ENCODE assay signal across 10 mouse cellular contexts in genomic region chr4:43983181-43983580, GRCm38 (mm10). TPM values are rescaled to one million over a fixed set of nuclear protein-coding genes. Genes with fewer than 3 reads are reported as not detected.
DNase-seq lines count a peak whose midpoint lies in the region; ATAC-seq and TF ChIP-seq lines count a peak whose summit lies in the region.
"Had no signal": no experiment of that assay in that cellular context is flagged by ENCODE, and none has a peak within 500 bp of the region (broad histone marks: within the 10 kb centered on the region; RNA-seq: fewer than 3 reads in every experiment).

TSS of gene Ccin (plus strand) at chr4:43983483.

- H3K4me1 ChIP-seq in heart, adult 2 months (ENCODE audit: control insufficient read depth, insufficient read depth, low read length) = peaks cover 15% of the 10 kb centered on the region
- H3K4me1 ChIP-seq in bone marrow, adult 2 months (ENCODE audit: control insufficient read depth, insufficient read depth, low read length) = peaks cover 1% of the 10 kb centered on the region; the same call in 1 of the 2 replicates
- peaks cover 16% of the 10 kb centered on the region for H3K4me1 ChIP-seq in hindbrain, embryonic 13.5 days (replicated peaks)
- peaks cover 17% of the 10 kb centered on the region for H3K4me1 ChIP-seq in midbrain, embryonic 13.5 days (replicated peaks)

- H3K79me2 ChIP-seq in heart, adult 2 months (replicated peaks; ENCODE audit: control insufficient read depth, insufficient read depth, low read length) = no peaks in the 10 kb centered on the region

- ATAC-seq in hindbrain, embryonic 13.5 days (ENCODE audit: low FRiP score) = no peak
- ATAC-seq in midbrain, embryonic 13.5 days = no peak

- intact Hi-C loops in heart, adult 2 months (cut with DNase I) = loop anchor here (10.0 kb wide), 1 partner anchor 238 kb away; no protein-coding TSS in a partner anchor
- intact Hi-C loops in heart, postnatal 14 days (cut with DNase I) = loop anchor here (5.0 kb wide), 1 partner anchor 36 kb away; no protein-coding TSS in a partner anchor

- TF ChIP-seq CTCF in heart, adult 2 months (IDR thresholded peaks at IDR 0.05) = no peak
- TF ChIP-seq CTCF in bone marrow, adult 2 months (IDR thresholded peaks at IDR 0.05; ENCODE audit: control insufficient read depth, insufficient read depth, low read length) = no peak

- DNase-seq in heart, adult 2 months = no peak
- DNase-seq in heart, postnatal 14 days = no peak
- DNase-seq in ovary, postnatal 10 days (ENCODE audit: low spot score) = no peak
- DNase-seq in layer of hippocampus, adult 9-11 months = no peak
- DNase-seq in urinary bladder, adult 2 months (ENCODE audit: low spot score) = no peak

- H3K36me3 ChIP-seq in heart, adult 2 months (ENCODE audit: control insufficient read depth, insufficient read depth, low read length) = no peaks in the 10 kb centered on the region
- H3K36me3 ChIP-seq in hindbrain, embryonic 13.5 days = no peaks in the 10 kb centered on the region
- no peaks in the 10 kb centered on the region for H3K36me3 ChIP-seq in midbrain, embryonic 13.5 days

- H3K27ac ChIP-seq in heart, adult 2 months = no peak within 1 kb of the TSS; the same call in 1 of the 2 replicates
- peak within 1 kb of the TSS; percentile 22; the same call in 1 of the 2 replicates for H3K27ac ChIP-seq in bone marrow, adult 2 months (ENCODE audit: control insufficient read depth, insufficient read depth, low read depth, low read length, poor library complexity)
- H3K27ac ChIP-seq in hindbrain, embryonic 13.5 days = no peak within 1 kb of the TSS; the same call in 1 of the 2 replicates
- H3K27ac ChIP-seq in midbrain, embryonic 13.5 days = no peak within 1 kb of the TSS

- no peak for TF ChIP-seq POLR2A in heart, adult 2 months (IDR thresholded peaks at IDR 0.05; ENCODE audit: insufficient read depth, low read depth, low read length)
- TF ChIP-seq POLR2A in bone marrow, adult 2 months (IDR thresholded peaks at IDR 0.05; ENCODE audit: borderline replicate concordance, control insufficient read depth, low read depth, low read length) = no peak

- H3K4me3 ChIP-seq in heart, adult 2 months = peak within 1 kb of the TSS; percentile 45
- no peak within 1 kb of the TSS for H3K4me3 ChIP-seq in bone marrow, adult 2 months (replicated peaks; ENCODE audit: control insufficient read depth, low read depth, low read length)
- peak within 1 kb of the TSS; percentile 31 for H3K4me3 ChIP-seq in hindbrain, embryonic 13.5 days
- peak within 1 kb of the TSS; percentile 33 for H3K4me3 ChIP-seq in midbrain, embryonic 13.5 days (replicated peaks)

- H3K9me3 ChIP-seq in hindbrain, embryonic 13.5 days = no peaks in the 10 kb centered on the region
- H3K9me3 ChIP-seq in midbrain, embryonic 13.5 days = no peaks in the 10 kb centered on the region

- WGBS in heart, adult 2 months = 59% methylated on average over 11 of the region's 11 CpGs
- 88% methylated on average over 11 of the region's 11 CpGs for WGBS in bone marrow, adult 2 months
- 82% methylated on average over 11 of the region's 11 CpGs for WGBS in hindbrain, embryonic 13.5 days
- 85% methylated on average over 11 of the region's 11 CpGs for WGBS in midbrain, embryonic 13.5 days

- H3K9ac ChIP-seq in heart, adult 2 months (ENCODE audit: low read depth, low read length) = no peak within 1 kb of the TSS
- H3K9ac ChIP-seq in hindbrain, embryonic 13.5 days = peak within 1 kb of the TSS; percentile 62
- peak within 1 kb of the TSS; percentile 66 for H3K9ac ChIP-seq in midbrain, embryonic 13.5 days (replicated peaks)

- H3K4me2 ChIP-seq in hindbrain, embryonic 13.5 days = peak within 1 kb of the TSS; percentile 55
- peak within 1 kb of the TSS; percentile 60 for H3K4me2 ChIP-seq in midbrain, embryonic 13.5 days (replicated peaks)

- no peaks in the 10 kb centered on the region for H3K27me3 ChIP-seq in heart, adult 2 months (ENCODE audit: control insufficient read depth, insufficient read depth, low read length)
- H3K27me3 ChIP-seq in hindbrain, embryonic 13.5 days = no peaks in the 10 kb centered on the region
- peaks cover 46% of the 10 kb centered on the region for H3K27me3 ChIP-seq in midbrain, embryonic 13.5 days

- no peak for TF ChIP-seq EP300 in heart, adult 2 months (IDR thresholded peaks at IDR 0.05; ENCODE audit: insufficient read depth, low read depth, low read length)

RNA-seq across cellular contexts. Expression of gene Ccin, which starts in this region (rescaled TPM):
- not detected for total RNA-seq in heart, adult 2 months (2021)
- polyA plus RNA-seq in heart, adult 2 months (2012; rRNA removed) = 0.15 and 0.16 TPM in 2 replicates
- total RNA-seq in heart, postnatal 14 days (2021) = not detected
- not detected in 2 replicates for polyA plus RNA-seq in bone marrow, adult 2 months (2011; ENCODE audit: insufficient read depth, insufficient read length, low replicate concordance, missing spikeins)
- not detected in 2 replicates for polyA plus RNA-seq in hindbrain, embryonic 13.5 days (2015; fragmentation: Nextera tagmentation; extraction: Ambion mirVana)
- not detected in 2 replicates for polyA plus RNA-seq in midbrain, embryonic 13.5 days (2015; fragmentation: Nextera tagmentation; extraction: Ambion mirVana)
- 0.04 and 0.07 TPM in 2 replicates for polyA plus RNA-seq in urinary bladder, adult 2 months (2012; rRNA removed)
- total RNA-seq: hematopoietic stem cell, adult 5-6 weeks; monocyte, adult 5-6 weeks had no signal
